Mouse (Mus musculus) kidney, embryonic 14.5 days (tissue): ENCODE results near the gene Kif20b. TPM values are rescaled to one million over a fixed set of nuclear protein-coding genes. Genes with fewer than 3 reads are reported as not detected.

Experiments used
- ATAC-seq: fragments of 200-750 bp; cut with Nextera tagmentation; 2 replicates; pipeline ENCODE4 v1.8.0; 2017; ENCODE audit warnings: moderate number of reproducible peaks, mild to moderate bottlenecking, moderate TSS enrichment, moderate library complexity; ENCODE audit not compliant: low FRiP score, low TSS enrichment
- H3K27ac ChIP-seq: fragments of 300-500 bp; sonication (generic); 2 replicates; pipeline ENCODE4 v1.5.1; 2014; ENCODE audit warnings: low read depth, mild to moderate bottlenecking, low read length, moderate library complexity, mixed read lengths
- H3K27me3 ChIP-seq: fragments of 300-500 bp; sonication (generic); 2 replicates; pipeline ENCODE4 v1.6.1; 2014; ENCODE audit warnings: mild to moderate bottlenecking, low read length; ENCODE audit not compliant: control insufficient read depth, insufficient read depth
- H3K36me3 ChIP-seq: fragments of 300-500 bp; sonication (generic); 2 replicates; pipeline ENCODE4 v1.6.1; 2014; ENCODE audit warnings: low read length, mixed read lengths; ENCODE audit not compliant: control insufficient read depth, insufficient read depth
- H3K4me1 ChIP-seq: fragments of 300-500 bp; sonication (generic); 2 replicates; pipeline ENCODE4 v1.6.1; 2014; ENCODE audit warnings: low read length, mixed read lengths; ENCODE audit not compliant: control insufficient read depth, insufficient read depth
- H3K4me2 ChIP-seq: fragments of 300-500 bp; sonication (generic); replicated peaks from 2 replicates; pipeline ENCODE4 v1.6.1; 2014; ENCODE audit warnings: low read depth, mild to moderate bottlenecking, low read length
- H3K4me3 ChIP-seq: fragments of 300-500 bp; sonication (generic); 2 replicates; pipeline ENCODE4 v1.5.1; 2014; ENCODE audit warnings: mild to moderate bottlenecking, low read length
- H3K9ac ChIP-seq: fragments of 300-500 bp; sonication (generic); 2 replicates; pipeline ENCODE4 v1.6.1; 2014; ENCODE audit warnings: low read depth, mild to moderate bottlenecking, low read length, moderate library complexity
- H3K9me3 ChIP-seq: fragments of 300-500 bp; sonication (generic); 2 replicates; pipeline ENCODE4 v1.6.1; 2016; ENCODE audit warnings: low read length; ENCODE audit not compliant: control insufficient read depth
- WGBS: fragments of 180-500 bp; shearing (Covaris S2); extraction: QIAGEN DNeasy Blood & Tissue Kit; methylation state at CpG from one replicate; pipeline ENCODE4 v1.1.7; 2014; 5-methylcytosine and 5-hydroxymethylcytosine counted together
- polyA plus RNA-seq: library from polyadenylated mRNA; unstranded; fragments of >200 nt; fragmentation: Nextera tagmentation; extraction: Ambion mirVana; gene quantifications from 2 replicates; pipeline ENCODE4 v1.2.1, GENCODE M21; 2014

Gene Kif20b
- polyA plus RNA-seq = 70.1 and 86.2 TPM in 2 replicates

- Histone ChIP-seq H3K4me2 (peak within 1 kb of the TSS; percentile 61), H3K27ac (peak within 1 kb of the TSS; percentile 10), H3K4me3 (peak within 1 kb of the TSS; percentile 67), H3K27me3 (no peaks in the 10 kb centered on the region), H3K4me1 (no peaks in the 10 kb centered on the region), H3K9ac (peak within 1 kb of the TSS; percentile 69), H3K36me3 (no peaks in the 10 kb centered on the region; the same call in 1 of the 2 replicates), H3K9me3 (no peaks in the 10 kb centered on the region)
- WGBS = under 1% methylated on average over 57 of the region's 57 CpGs
- ATAC-seq = peak; percentile 96
Measured at GRCm38 (mm10) chr19:34921652-34922602, at the start of gene Kif20b. Kif20b (plus strand) TSS chr19:34922361.

- H3K4me1 ChIP-seq = 0 out of 2 replicates have a peak, but pooled peaks cover 10% of the 10 kb centered on the region
- no peaks in the 10 kb centered on the region for H3K9me3 ChIP-seq
- no peak overlapping the region for H3K9ac ChIP-seq
- H3K4me3 ChIP-seq = no peak overlapping the region
- no peaks in the 10 kb centered on the region for H3K27me3 ChIP-seq
- no peak for ATAC-seq
- H3K4me2 ChIP-seq = no peak overlapping the region; the same call in 1 of the 2 replicates
- 60% methylated on average over 7 of the region's 7 CpGs for WGBS
- H3K27ac ChIP-seq = no peak overlapping the region
- no peaks in the 10 kb centered on the region for H3K36me3 ChIP-seq
Measured at GRCm38 (mm10) chr19:34876676-34877075, 45.5 kb upstream of the Kif20b start.

GRCm38 (mm10) chr19:34877898-34878602, 44.1 kb upstream of the Kif20b start:
- Histone ChIP-seq H3K9me3 (no peaks in the 10 kb centered on the region), H3K36me3 (no peaks in the 10 kb centered on the region), H3K4me2 (peak overlapping the region; percentile 71), H3K4me3 (peak overlapping the region; percentile 90), H3K27ac (peak overlapping the region; percentile 98), H3K4me1 (0 out of 2 replicates have a peak, but pooled peaks cover 10% of the 10 kb centered on the region), H3K9ac (peak overlapping the region; percentile 95), H3K27me3 (no peaks in the 10 kb centered on the region)
- under 1% methylated on average over 45 of the region's 45 CpGs for WGBS
- peak; percentile 95 for ATAC-seq

GRCm38 (mm10) chr19:34878603-34879541, 43.3 kb upstream of the Kif20b start, which contains the start of gene Pank1:
Pank1 (minus strand) TSS chr19:34879455.
- Histone ChIP-seq H3K36me3 (no peaks in the 10 kb centered on the region), H3K27ac (peak within 1 kb of the TSS; percentile 98), H3K9me3 (no peaks in the 10 kb centered on the region), H3K4me2 (peak within 1 kb of the TSS; percentile 71), H3K4me3 (peak within 1 kb of the TSS; percentile 90), H3K4me1 (0 out of 2 replicates have a peak, but pooled peaks cover 10% of the 10 kb centered on the region), H3K27me3 (no peaks in the 10 kb centered on the region), H3K9ac (peak within 1 kb of the TSS; percentile 95)
- under 1% methylated on average over 81 of the region's 96 CpGs for WGBS
- peak; percentile 78 for ATAC-seq

GRCm38 (mm10) chr19:34879624-34880023, 42.5 kb upstream of the Kif20b start:
- Histone ChIP-seq H3K4me2 (peak overlapping the region; percentile 71), H3K9me3 (no peaks in the 10 kb centered on the region), H3K4me3 (peak overlapping the region; percentile 90), H3K4me1 (0 out of 2 replicates have a peak, but pooled peaks cover 10% of the 10 kb centered on the region), H3K36me3 (no peaks in the 10 kb centered on the region), H3K9ac (peak overlapping the region; percentile 95), H3K27ac (peak overlapping the region; percentile 98), H3K27me3 (no peaks in the 10 kb centered on the region)
- WGBS = 25% methylated on average over 6 of the region's 6 CpGs
- no peak for ATAC-seq

GRCm38 (mm10) chr19:34881160-34881559, 41.0 kb upstream of the Kif20b start:
- H3K27ac ChIP-seq = no peak overlapping the region
- WGBS = 85% methylated on average over 5 of the region's 5 CpGs
- H3K4me2 ChIP-seq = no peak overlapping the region
- ATAC-seq = no peak
- no peaks in the 10 kb centered on the region for H3K27me3 ChIP-seq
- H3K36me3 ChIP-seq = no peaks in the 10 kb centered on the region
- H3K9ac ChIP-seq = no peak overlapping the region
- 0 out of 2 replicates have a peak, but pooled peaks cover 10% of the 10 kb centered on the region for H3K4me1 ChIP-seq
- no peaks in the 10 kb centered on the region for H3K9me3 ChIP-seq
- H3K4me3 ChIP-seq = no peak overlapping the region

- Histone ChIP-seq H3K4me2 (no peak overlapping the region), H3K27ac (no peak overlapping the region), H3K36me3 (no peaks in the 10 kb centered on the region), H3K9ac (no peak overlapping the region), H3K9me3 (no peaks in the 10 kb centered on the region), H3K4me1 (0 out of 2 replicates have a peak, but pooled peaks cover 8% of the 10 kb centered on the region), H3K4me3 (no peak overlapping the region), H3K27me3 (no peaks in the 10 kb centered on the region)
- WGBS = 89% methylated on average over 2 of the region's 2 CpGs
- no peak for ATAC-seq
Measured at GRCm38 (mm10) chr19:34882443-34882842, 39.7 kb upstream of the Kif20b start.
